Mouse (Mus musculus) MEL (cell line): Measurements from ENCODE around the gene G3bp2. TPM values are rescaled to one million over a fixed set of nuclear protein-coding genes. Genes with fewer than 3 reads are reported as not detected.

Experiments used
- DNase-seq: peaks from one replicate; pipeline ENCODE4 v3.0.0; 2011; ENCODE audit warnings: low read depth, low spot score
- H3K27ac ChIP-seq: 2 replicates; pipeline ENCODE4 v1.5.1; 2012; ENCODE audit warnings: low read depth, mild to moderate bottlenecking, control low read depth, low read length, moderate library complexity; ENCODE audit not compliant: control insufficient read depth
- H3K27me3 ChIP-seq, 2 experiments: fragments of 150-350 bp in 1 of 2; sonication (generic) in 1 of 2; 2 replicates each; pipeline ENCODE4 v1.6.1; 2012; ENCODE audit warnings: low read length in 2 of 2, mild to moderate bottlenecking in 2 of 2, improper control_type of control experiment in 1 of 2, moderate library complexity in 1 of 2; ENCODE audit not compliant: insufficient read depth in 2 of 2, control insufficient read depth in 1 of 2
- H3K36me3 ChIP-seq, 2 experiments: 2 replicates each; pipeline ENCODE4 v1.6.1; 2012 to 2014; ENCODE audit warnings: low read length in 2 of 2, improper control_type of control experiment in 1 of 2, inconsistent platforms in 1 of 2, mild to moderate bottlenecking in 1 of 2; ENCODE audit not compliant: insufficient read depth in 2 of 2, control insufficient read depth in 1 of 2
- H3K4me1 ChIP-seq, 2 experiments: fragments of 150-350 bp in 1 of 2; sonication (generic) in 1 of 2; 2 replicates each; pipeline ENCODE4 v1.6.1; 2012; ENCODE audit warnings: low read length in 2 of 2, improper control_type of control experiment in 1 of 2, mild to moderate bottlenecking in 1 of 2; ENCODE audit not compliant: insufficient read depth in 2 of 2, control insufficient read depth in 1 of 2
- H3K4me3 ChIP-seq, 2 experiments: fragments of 150-350 bp in 1 of 2; sonication (generic) in 1 of 2; 2 replicates each; pipeline ENCODE4 v1.5.1; 2012; ENCODE audit warnings: low read depth in 2 of 2, low read length in 2 of 2, mild to moderate bottlenecking in 2 of 2, moderate library complexity in 2 of 2, control low read depth in 1 of 2, improper control_type of control experiment in 1 of 2; ENCODE audit not compliant: control insufficient read depth in 1 of 2, insufficient read depth in 1 of 2
- H3K79me2 ChIP-seq: 2 replicates; pipeline ENCODE4 v1.6.1; 2012; ENCODE audit warnings: mild to moderate bottlenecking, low read length, moderate library complexity; ENCODE audit not compliant: control insufficient read depth, poor library complexity, insufficient read depth
- H3K9ac ChIP-seq: 2 replicates; pipeline ENCODE4 v1.6.1; 2012; ENCODE audit warnings: low read depth, mild to moderate bottlenecking, control low read depth, low read length, moderate library complexity; ENCODE audit not compliant: control insufficient read depth, poor library complexity, severe bottlenecking
- H3K9me3 ChIP-seq: fragments of 150-350 bp; sonication (generic); replicated peaks from 2 replicates; pipeline ENCODE4 v1.6.1; 2012; ENCODE audit warnings: mild to moderate bottlenecking, low read length, improper control_type of control experiment, moderate library complexity; ENCODE audit not compliant: insufficient read depth
- BHLHE40 ChIP-seq: IDR thresholded peaks from 2 replicates; pipeline ENCODE4 v1.6.1; 2012; ENCODE audit warnings: low read depth, mild to moderate bottlenecking, inconsistent platforms, low read length, improper control_type of control experiment, borderline replicate concordance
- CHD1 ChIP-seq: IDR thresholded peaks from 2 replicates; pipeline ENCODE4 v1.6.1; 2012; ENCODE audit warnings: low read depth, mild to moderate bottlenecking, inconsistent platforms, low read length, improper control_type of control experiment
- E2F4 ChIP-seq: IDR thresholded peaks from 2 replicates; pipeline ENCODE4 v1.6.1; 2011; ENCODE audit warnings: low read depth, low read length, improper control_type of control experiment, borderline replicate concordance
- ELF1 ChIP-seq: IDR thresholded peaks from 2 replicates; pipeline ENCODE4 v1.6.1; 2014; ENCODE audit warnings: low read depth, mild to moderate bottlenecking, inconsistent platforms, low read length, improper control_type of control experiment, moderate library complexity
- GABPA ChIP-seq: IDR thresholded peaks from 2 replicates; pipeline ENCODE4 v1.6.1; 2012; ENCODE audit warnings: low read depth, mild to moderate bottlenecking, inconsistent platforms, low read length, improper control_type of control experiment, moderate library complexity
- GATA1 ChIP-seq: IDR thresholded peaks from 2 replicates; pipeline ENCODE4 v1.6.1; 2011; ENCODE audit warnings: low read depth, low read length, improper control_type of control experiment
- MXI1 ChIP-seq: IDR thresholded peaks from 2 replicates; pipeline ENCODE4 v1.6.1; 2011; ENCODE audit warnings: mild to moderate bottlenecking, low read depth, low read length, improper control_type of control experiment
- MYB ChIP-seq: IDR thresholded peaks from 2 replicates; pipeline ENCODE4 v1.6.1; 2011; ENCODE audit warnings: mild to moderate bottlenecking, low read depth, low read length, improper control_type of control experiment
- MYC ChIP-seq: IDR thresholded peaks from 2 replicates; pipeline ENCODE4 v1.6.1; 2011; ENCODE audit warnings: low read depth, mild to moderate bottlenecking, low read length, improper control_type of control experiment, moderate library complexity
- NELFE ChIP-seq: IDR thresholded peaks from 2 replicates; pipeline ENCODE4 v1.6.1; 2011; ENCODE audit warnings: low read depth, low read length, improper control_type of control experiment
- POLR2A ChIP-seq, 2 experiments: IDR thresholded peaks; 2 replicates each; pipeline ENCODE4 v1.6.1; 2011 to 2012; ENCODE audit warnings: low read length in 2 of 2, mild to moderate bottlenecking in 2 of 2, control low read depth in 1 of 2, improper control_type of control experiment in 1 of 2, low read depth in 1 of 2, moderate library complexity in 1 of 2; ENCODE audit not compliant: control insufficient read depth in 1 of 2, insufficient read depth in 1 of 2, poor library complexity in 1 of 2
- POLR2AphosphoS2 ChIP-seq: IDR thresholded peaks from 2 replicates; pipeline ENCODE4 v1.6.1; 2011; ENCODE audit warnings: low read length, improper control_type of control experiment
- POLR2AphosphoS5 ChIP-seq: IDR thresholded peaks from 2 replicates; pipeline ENCODE4 v1.6.1; 2012; ENCODE audit warnings: low read depth, borderline replicate concordance, mild to moderate bottlenecking, inconsistent platforms, low read length, moderate library complexity, mixed read lengths
- RAD21 ChIP-seq: IDR thresholded peaks from 2 replicates; pipeline ENCODE4 v1.6.1; 2011; ENCODE audit warnings: mild to moderate bottlenecking, low read depth, low read length, improper control_type of control experiment
- SIN3A ChIP-seq: IDR thresholded peaks from 2 replicates; pipeline ENCODE4 v1.6.1; 2012; ENCODE audit warnings: low read length, improper control_type of control experiment, inconsistent platforms
- TAL1 ChIP-seq: IDR thresholded peaks from 2 replicates; pipeline ENCODE4 v1.6.1; 2012; ENCODE audit warnings: mild to moderate bottlenecking, inconsistent platforms, low read length, moderate library complexity, mixed read lengths
- TBP ChIP-seq: IDR thresholded peaks from 2 replicates; pipeline ENCODE4 v1.8.0; 2011; ENCODE audit warnings: low read depth, low read length, improper control_type of control experiment
- ZC3H11A ChIP-seq: IDR thresholded peaks from 2 replicates; pipeline ENCODE4 v1.6.1; 2012; ENCODE audit warnings: low read depth, mild to moderate bottlenecking, inconsistent platforms, low read length, improper control_type of control experiment
- ZKSCAN1 ChIP-seq: IDR thresholded peaks from 2 replicates; pipeline ENCODE4 v1.6.1; 2012; ENCODE audit warnings: low read depth, mild to moderate bottlenecking, inconsistent platforms, low read length, improper control_type of control experiment, moderate library complexity
- ZNF384 ChIP-seq: IDR thresholded peaks from 2 replicates; pipeline ENCODE4 v1.6.1; 2012; ENCODE audit warnings: low read depth, mild to moderate bottlenecking, inconsistent platforms, low read length, improper control_type of control experiment
- polyA plus RNA-seq, 2 experiments: library from polyadenylated mRNA; stranded (reverse) in 1 of 2; unstranded in 1 of 2; fragments of >175 nt in 1 of 2; fragments of >200 nt in 1 of 2; gene quantifications; 2 replicates each; pipeline versions ENCODE4 v1.2.1 to v1.2.4; 2012; ENCODE audit warnings: low replicate concordance in 2 of 2, low read depth in 1 of 2; ENCODE audit not compliant: insufficient read length in 2 of 2, insufficient read depth in 1 of 2, missing spikeins in 1 of 2
- total RNA-seq: library from RNA; depleted of rRNA; stranded (reverse); fragments of 300-350 nt; gene quantifications from 2 replicates; pipeline ENCODE4 v1.2.3, GENCODE M21; 2012

G3bp2 gene
- total and polyA plus RNA-seq, 3 experiments, result 42.8 to 177 (median 65.5) TPM

GRCm38 (mm10) chr5:92127141-92127625, 43.7 kb upstream of the G3bp2 start (continued):
- TF ChIP-seq ZNF384 (no peak), POLR2A (IDR thresholded peaks at IDR 0.05; ENCODE audit: control insufficient read depth in 1 of 2, insufficient read depth in 1 of 2, low read depth in 1 of 2, low read length in 2 of 2, poor library complexity in 1 of 2) (peak in 1 of 2 experiments; percentile 64; a peak in 2 of 4 replicates), TAL1 (no peak), E2F4 (no peak), MYB (no peak), MXI1 (peak; percentile 74), SIN3A (peak; percentile 79), BHLHE40 (no peak), MYC (no peak)

GRCm38 (mm10) chr5:92125446-92125845, 41.9 kb upstream of the G3bp2 start:
- H3K27me3 ChIP-seq, result no peaks in the 10 kb centered on the region
- no peak overlapping the region for H3K27ac ChIP-seq
- H3K4me3 ChIP-seq, result no peak overlapping the region
- no peaks in the 10 kb centered on the region for H3K9me3 ChIP-seq
- peaks cover 14 to 27% of the 10 kb centered on the region in 2 experiments for H3K4me1 ChIP-seq
- no peak for DNase-seq
- H3K9ac ChIP-seq, result no peak overlapping the region
- peaks cover 11% of the 10 kb centered on the region for H3K79me2 ChIP-seq
- H3K36me3 ChIP-seq, result peaks cover 0 to 22% of the 10 kb centered on the region in 2 experiments; a peak in 2 of 4 replicates
- TF ChIP-seq GABPA (no peak), ZC3H11A (no peak), TBP (no peak), ELF1 (no peak), MYC (no peak), GATA1 (no peak), TAL1 (no peak), POLR2A (IDR thresholded peaks at IDR 0.05; ENCODE audit: control insufficient read depth in 1 of 2, insufficient read depth in 1 of 2, low read depth in 1 of 2, low read length in 2 of 2, poor library complexity in 1 of 2) (no peak), BHLHE40 (no peak), RAD21 (no peak), CHD1 (no peak), POLR2AphosphoS5 (no peak), POLR2AphosphoS2 (no peak), ZKSCAN1 (no peak), NELFE (no peak)
